Mouse (Mus musculus) kidney, embryonic 15.5 days (tissue): Measurements from ENCODE around the gene Coq5. TPM values are rescaled to one million over a fixed set of nuclear protein-coding genes. Genes with fewer than 3 reads are reported as not detected.

Source experiments
- ATAC-seq: fragments of 200-750 bp; cut with Nextera tagmentation; replicated peaks from 2 replicates; pipeline ENCODE4 v1.8.0; 2017; ENCODE audit warnings: moderate TSS enrichment; ENCODE audit not compliant: low FRiP score
- H3K27ac ChIP-seq: fragments of 300-500 bp; sonication (generic); 2 replicates; pipeline ENCODE4 v1.5.1; 2015; ENCODE audit warnings: mild to moderate bottlenecking, inconsistent platforms
- H3K27me3 ChIP-seq: fragments of 300-500 bp; sonication (generic); 2 replicates; pipeline ENCODE4 v1.6.1; 2015; ENCODE audit warnings: inconsistent platforms
- H3K36me3 ChIP-seq: fragments of 300-500 bp; sonication (generic); 2 replicates; pipeline ENCODE4 v1.6.1; 2015; ENCODE audit warnings: inconsistent platforms
- H3K4me1 ChIP-seq: fragments of 300-500 bp; sonication (generic); 2 replicates; pipeline ENCODE4 v1.6.1; 2015; ENCODE audit warnings: inconsistent platforms
- H3K4me2 ChIP-seq: fragments of 300-500 bp; sonication (generic); 2 replicates; pipeline ENCODE4 v1.6.1; 2015; ENCODE audit warnings: moderate library complexity, mild to moderate bottlenecking, inconsistent platforms
- H3K4me3 ChIP-seq: fragments of 300-500 bp; sonication (generic); replicated peaks from 2 replicates; pipeline ENCODE4 v1.5.1; 2015; ENCODE audit warnings: mild to moderate bottlenecking, inconsistent platforms
- H3K9ac ChIP-seq: fragments of 300-500 bp; sonication (generic); 2 replicates; pipeline ENCODE4 v1.6.1; 2015; ENCODE audit warnings: mild to moderate bottlenecking, inconsistent platforms
- H3K9me3 ChIP-seq: fragments of 300-500 bp; sonication (generic); replicated peaks from 2 replicates; pipeline ENCODE4 v1.6.1; 2016; ENCODE audit warnings: inconsistent platforms
- WGBS: fragments of 180-500 bp; shearing (Covaris S2); methylation state at CpG from one replicate; pipeline ENCODE4 v1.1.7; 2015; ENCODE audit warnings: mixed read lengths; 5-methylcytosine and 5-hydroxymethylcytosine counted together
- polyA plus RNA-seq: library from polyadenylated mRNA; unstranded; fragments of >200 nt; fragmentation: Nextera tagmentation; extraction: Ambion mirVana; gene quantifications from 2 replicates; pipeline ENCODE4 v1.2.1, GENCODE M21; 2015

The Coq5 gene
- polyA plus RNA-seq, 1 experiment from 2014 or later = 51.2 TPM

DNA sequence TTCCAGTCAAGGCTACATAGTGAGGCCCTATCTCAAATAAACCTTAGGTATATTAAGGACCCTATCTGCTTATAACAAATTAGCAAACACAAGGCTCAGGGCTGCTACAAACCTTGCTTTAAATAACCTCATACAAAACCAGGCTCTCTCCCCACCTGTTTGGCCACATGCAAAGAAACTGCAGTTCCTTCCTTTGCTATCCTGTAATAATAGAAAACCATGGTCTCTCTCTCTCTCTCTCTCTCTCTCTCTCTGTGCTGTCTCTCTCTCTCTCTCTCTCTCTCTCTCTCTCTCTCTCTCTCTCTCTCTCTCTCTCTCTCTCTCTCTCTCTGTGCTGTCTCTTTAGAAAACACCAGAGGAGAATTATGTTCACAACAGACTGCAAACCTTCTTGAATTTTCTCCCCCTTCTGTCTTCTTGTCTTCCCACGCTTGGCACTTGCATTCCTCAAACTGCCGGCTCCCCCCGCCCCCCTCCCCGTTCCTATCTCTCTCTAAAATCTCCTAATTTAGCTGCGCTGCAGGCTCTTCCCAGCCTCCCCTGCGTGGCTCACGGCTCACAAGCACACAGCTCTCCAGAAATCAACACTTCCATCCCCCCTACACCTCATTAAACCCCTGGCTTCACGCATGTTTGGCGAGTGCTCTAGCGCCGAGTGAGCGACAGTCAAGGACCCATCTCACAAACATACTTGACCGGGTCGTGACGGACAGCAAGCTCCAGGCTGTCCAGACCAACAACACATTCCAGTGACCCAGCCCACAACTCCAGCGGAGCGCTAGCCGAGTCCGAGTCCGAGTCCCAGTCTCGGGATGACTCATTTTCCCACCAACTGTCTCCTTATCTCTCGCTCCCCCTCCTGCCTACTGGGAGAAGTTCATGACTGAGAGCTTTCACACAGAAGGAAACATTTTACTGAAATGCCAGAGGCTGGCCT, 39.8 kb downstream of the Coq5 start:
- peak overlapping the region; percentile 92 for H3K27ac ChIP-seq
- H3K9ac ChIP-seq = peak overlapping the region; percentile 48
- WGBS = under 1% methylated on average over 22 of the region's 22 CpGs
- peaks cover 35% of the 10 kb centered on the region for H3K4me1 ChIP-seq
- no peaks in the 10 kb centered on the region for H3K36me3 ChIP-seq
- ATAC-seq = peak; percentile 85
- peak overlapping the region; percentile 82 for H3K4me2 ChIP-seq
- no peaks in the 10 kb centered on the region for H3K9me3 ChIP-seq
- H3K4me3 ChIP-seq = peak overlapping the region; percentile 45
- H3K27me3 ChIP-seq = no peaks in the 10 kb centered on the region

DNA sequence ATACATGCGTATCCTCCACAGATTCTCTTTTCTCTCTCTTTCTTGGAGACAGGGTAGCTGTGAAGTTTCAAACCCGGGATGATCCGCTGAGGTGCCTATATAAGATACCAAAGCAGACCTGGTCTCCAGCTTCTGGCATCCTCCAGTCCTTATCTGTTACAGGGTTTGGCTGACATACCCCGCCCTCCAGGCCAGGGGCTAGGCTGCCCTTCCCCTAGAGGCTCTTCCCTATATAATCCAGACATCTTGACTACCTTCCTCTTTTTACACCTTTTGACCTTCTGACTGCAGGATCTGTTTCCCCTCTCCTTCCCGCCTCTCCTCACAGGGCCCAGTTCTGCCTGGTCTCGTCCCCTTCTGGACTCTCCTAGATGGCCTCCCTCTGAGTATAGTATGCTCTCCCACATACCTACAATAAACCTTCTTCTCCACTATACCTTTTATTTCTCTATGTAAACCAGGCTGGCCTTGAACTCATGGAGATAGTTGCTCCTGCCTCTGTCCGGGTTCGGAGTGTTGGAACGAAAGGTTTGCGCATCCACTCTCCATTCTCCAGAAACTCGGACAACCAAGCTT, 46.9 kb downstream of the Coq5 start:
- peak overlapping the region; percentile 98 for H3K9ac ChIP-seq
- peaks cover 18% of the 10 kb centered on the region for H3K36me3 ChIP-seq
- peak; percentile 68 for ATAC-seq
- no peaks in the 10 kb centered on the region for H3K27me3 ChIP-seq
- H3K4me3 ChIP-seq = peak overlapping the region; percentile 96
- 25% methylated on average over 11 of the region's 11 CpGs for WGBS
- no peaks in the 10 kb centered on the region for H3K9me3 ChIP-seq
- H3K4me2 ChIP-seq = peak overlapping the region; percentile 81
- H3K4me1 ChIP-seq = peaks cover 29% of the 10 kb centered on the region
- peak overlapping the region; percentile 94 for H3K27ac ChIP-seq

DNA sequence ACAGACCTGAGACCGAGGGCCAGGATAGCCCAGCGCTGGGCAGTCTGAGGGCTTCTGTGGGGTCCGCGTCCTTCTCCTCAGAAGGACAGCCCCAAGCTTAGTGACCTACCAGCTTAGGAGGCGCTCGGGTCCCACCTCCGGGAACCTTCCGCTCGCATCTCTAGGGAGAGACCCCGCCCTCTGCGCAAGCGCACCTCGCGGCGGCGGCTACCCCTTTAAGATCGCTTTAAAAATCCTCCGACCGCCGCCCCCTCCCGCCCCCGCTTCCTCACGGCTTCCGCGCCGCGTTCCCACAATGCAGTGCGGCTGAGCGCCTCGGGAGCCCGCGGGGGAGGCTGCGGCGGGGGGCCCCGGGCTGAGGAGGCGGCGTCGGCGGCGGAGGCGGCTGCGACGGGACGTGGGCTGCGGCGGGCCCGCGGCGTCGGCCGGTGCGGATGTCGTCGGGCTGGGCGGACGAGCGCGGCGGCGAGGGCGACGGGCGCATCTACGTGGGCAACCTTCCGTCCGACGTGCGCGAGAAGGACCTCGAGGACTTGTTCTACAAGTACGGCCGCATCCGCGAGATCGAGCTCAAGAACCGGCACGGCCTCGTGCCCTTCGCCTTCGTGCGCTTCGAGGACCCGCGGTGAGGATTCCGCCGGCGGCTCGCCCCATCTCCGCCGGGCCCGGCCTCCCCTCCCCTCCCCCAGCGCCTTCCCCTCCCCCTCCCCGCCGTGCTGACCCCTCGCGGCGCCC, 47.6 kb downstream of the Coq5 start, which contains the start of gene Srsf9:
Gene Srsf9, plus strand, starts transcription at position 303 of the 735 bp plus-strand sequence.
- WGBS = under 1% methylated on average over 92 of the region's 97 CpGs

DNA sequence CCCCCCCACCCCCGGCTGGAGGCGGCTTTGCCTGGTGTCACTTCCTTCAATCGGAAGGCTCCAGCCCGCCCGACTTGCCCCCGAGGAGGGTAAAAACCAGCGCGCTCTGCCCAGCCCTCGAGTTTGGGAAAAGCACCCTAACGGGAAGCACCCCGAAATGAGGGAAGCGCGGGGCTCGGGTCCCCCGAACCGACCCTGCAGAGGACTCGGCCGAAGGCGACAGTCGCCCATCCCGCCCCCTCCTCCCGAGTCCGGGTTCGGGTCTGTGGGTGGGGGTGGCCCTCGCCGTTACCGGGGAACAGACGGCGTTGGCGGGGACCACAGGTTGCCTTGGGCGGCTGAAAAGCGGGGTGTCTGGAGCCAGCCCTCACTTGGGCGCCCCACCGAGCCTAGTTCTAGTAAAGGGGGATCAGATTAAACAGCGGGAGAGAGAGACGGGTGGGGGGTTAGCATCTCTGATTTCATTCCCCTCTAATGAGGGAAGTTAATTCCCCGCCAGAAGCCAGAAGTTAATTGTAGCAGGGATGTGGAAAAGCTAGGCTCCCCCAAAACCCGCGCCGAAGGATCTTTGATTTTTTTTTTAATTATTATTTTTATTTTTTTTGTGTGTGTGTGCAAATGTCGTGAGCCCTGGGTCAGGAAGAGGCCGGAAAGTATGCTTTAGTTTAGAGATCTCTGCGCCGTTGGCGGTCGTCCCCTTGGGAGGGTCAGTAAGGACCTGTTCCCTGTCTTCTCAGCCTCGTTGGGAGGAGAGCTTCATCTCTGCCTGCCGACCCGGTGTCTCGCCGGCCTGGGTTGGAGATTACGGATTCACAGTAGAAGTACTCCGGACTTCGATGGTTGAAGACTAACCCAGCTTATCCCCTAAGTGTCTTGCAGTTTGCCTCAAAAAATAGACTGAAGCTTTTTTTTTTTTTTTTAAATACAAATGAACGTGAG, 48.4 kb downstream of the Coq5 start:
- Histone ChIP-seq H3K9me3 (no peaks in the 10 kb centered on the region), H3K4me1 (peaks cover 29% of the 10 kb centered on the region), H3K27me3 (no peaks in the 10 kb centered on the region), H3K4me3 (peak overlapping the region; percentile 96), H3K9ac (peak overlapping the region; percentile 98), H3K4me2 (peak overlapping the region; percentile 81), H3K27ac (peak overlapping the region; percentile 94), H3K36me3 (peaks cover 34% of the 10 kb centered on the region)
- under 1% methylated on average over 53 of the region's 55 CpGs for WGBS
- peak; percentile 20; the same call in 1 of the 2 replicates for ATAC-seq

More for the DNA sequence above, 47.6 kb downstream of the Coq5 start, which contains the start of gene Srsf9:
- Histone ChIP-seq H3K4me2 (peak within 1 kb of the TSS; percentile 81), H3K27me3 (no peaks in the 10 kb centered on the region), H3K4me1 (peaks cover 29% of the 10 kb centered on the region), H3K36me3 (peaks cover 25% of the 10 kb centered on the region), H3K4me3 (peak within 1 kb of the TSS; percentile 96), H3K9me3 (no peaks in the 10 kb centered on the region), H3K27ac (peak within 1 kb of the TSS; percentile 94), H3K9ac (peak within 1 kb of the TSS; percentile 98)
- peak; percentile 93 for ATAC-seq

DNA sequence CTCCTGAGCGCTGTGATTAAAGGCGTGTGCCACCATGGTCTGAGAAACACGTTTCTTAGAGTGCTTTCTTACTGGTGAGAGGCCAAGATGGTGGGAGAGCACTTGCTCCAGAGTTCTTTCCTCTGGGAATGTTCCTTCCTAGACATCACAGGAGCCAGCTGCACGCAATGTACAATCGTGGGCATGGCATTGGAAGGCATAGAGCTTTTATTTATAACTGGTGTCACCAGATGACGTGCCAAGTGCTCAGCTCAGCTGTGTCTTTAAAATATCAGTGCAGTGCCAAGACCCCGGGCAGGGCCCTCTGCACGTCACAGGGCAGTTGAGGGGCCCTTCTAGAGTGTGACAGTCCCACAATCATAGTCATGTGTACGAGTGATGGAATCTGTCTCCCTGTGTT, 51.5 kb downstream of the Coq5 start:
- no peaks in the 10 kb centered on the region for H3K27me3 ChIP-seq
- H3K4me3 ChIP-seq = no peak overlapping the region
- WGBS = 85% methylated on average over 9 of the region's 9 CpGs
- H3K9me3 ChIP-seq = no peaks in the 10 kb centered on the region
- H3K4me2 ChIP-seq = no peak overlapping the region
- no peak overlapping the region for H3K27ac ChIP-seq
- peaks cover 25% of the 10 kb centered on the region for H3K4me1 ChIP-seq
- H3K9ac ChIP-seq = no peak overlapping the region
- H3K36me3 ChIP-seq = peaks cover 64% of the 10 kb centered on the region
- no peak for ATAC-seq

DNA sequence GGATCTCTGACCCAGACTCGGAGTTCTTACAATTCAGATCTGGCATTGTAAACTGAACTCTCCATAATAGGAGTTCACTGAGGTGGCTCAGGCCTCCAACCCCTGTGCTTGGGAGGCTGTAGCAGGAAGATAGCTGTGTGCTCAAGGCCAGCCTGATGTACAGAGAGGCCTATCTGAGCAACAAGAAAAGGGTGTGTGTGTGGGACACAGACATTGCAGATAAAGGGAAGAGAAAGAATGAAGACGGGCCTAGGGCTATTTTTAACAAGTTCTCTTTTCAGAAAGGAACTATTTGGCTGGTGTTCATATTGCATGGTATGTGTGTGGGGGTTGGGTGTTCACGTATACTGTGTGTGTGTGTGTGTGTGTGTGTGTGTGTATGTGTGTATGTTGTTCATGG, 54.2 kb downstream of the Coq5 start:
- no peak; the same call in 1 of the 2 replicates for ATAC-seq
- Histone ChIP-seq H3K4me2 (no peak overlapping the region), H3K27me3 (no peaks in the 10 kb centered on the region), H3K36me3 (peaks cover 79% of the 10 kb centered on the region), H3K9ac (no peak overlapping the region), H3K9me3 (no peaks in the 10 kb centered on the region), H3K4me1 (peaks cover 14% of the 10 kb centered on the region), H3K4me3 (no peak overlapping the region), H3K27ac (no peak overlapping the region)
- 80% methylated on average over 3 of the region's 3 CpGs for WGBS

DNA sequence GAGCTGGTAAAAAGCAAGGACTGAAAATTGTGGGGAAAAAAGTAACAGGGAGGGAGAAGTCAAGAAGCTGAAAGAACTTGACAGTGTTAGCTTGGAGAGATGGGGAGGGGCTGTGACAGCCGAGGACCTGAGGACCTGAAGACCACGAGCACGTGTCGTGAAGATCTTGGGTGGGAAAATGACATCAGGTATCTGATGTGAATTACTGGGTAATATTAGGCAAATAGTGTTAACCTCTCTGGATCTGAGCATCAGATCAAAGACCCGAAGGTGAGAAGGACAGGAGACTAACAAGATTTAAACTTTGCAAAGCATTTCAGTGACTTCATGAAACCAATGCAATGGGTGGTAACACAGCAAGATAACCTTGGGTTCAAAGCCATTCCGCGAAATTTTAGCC, 60.5 kb downstream of the Coq5 start:
- Histone ChIP-seq H3K9ac (peak overlapping the region; percentile 81), H3K27ac (no peak overlapping the region), H3K4me2 (peak overlapping the region; percentile 68), H3K9me3 (no peaks in the 10 kb centered on the region), H3K27me3 (no peaks in the 10 kb centered on the region), H3K4me3 (peak overlapping the region; percentile 76), H3K4me1 (peaks cover 21% of the 10 kb centered on the region), H3K36me3 (peaks cover 52% of the 10 kb centered on the region)
- WGBS = 19% methylated on average over 7 of the region's 7 CpGs
- no peak for ATAC-seq

DNA sequence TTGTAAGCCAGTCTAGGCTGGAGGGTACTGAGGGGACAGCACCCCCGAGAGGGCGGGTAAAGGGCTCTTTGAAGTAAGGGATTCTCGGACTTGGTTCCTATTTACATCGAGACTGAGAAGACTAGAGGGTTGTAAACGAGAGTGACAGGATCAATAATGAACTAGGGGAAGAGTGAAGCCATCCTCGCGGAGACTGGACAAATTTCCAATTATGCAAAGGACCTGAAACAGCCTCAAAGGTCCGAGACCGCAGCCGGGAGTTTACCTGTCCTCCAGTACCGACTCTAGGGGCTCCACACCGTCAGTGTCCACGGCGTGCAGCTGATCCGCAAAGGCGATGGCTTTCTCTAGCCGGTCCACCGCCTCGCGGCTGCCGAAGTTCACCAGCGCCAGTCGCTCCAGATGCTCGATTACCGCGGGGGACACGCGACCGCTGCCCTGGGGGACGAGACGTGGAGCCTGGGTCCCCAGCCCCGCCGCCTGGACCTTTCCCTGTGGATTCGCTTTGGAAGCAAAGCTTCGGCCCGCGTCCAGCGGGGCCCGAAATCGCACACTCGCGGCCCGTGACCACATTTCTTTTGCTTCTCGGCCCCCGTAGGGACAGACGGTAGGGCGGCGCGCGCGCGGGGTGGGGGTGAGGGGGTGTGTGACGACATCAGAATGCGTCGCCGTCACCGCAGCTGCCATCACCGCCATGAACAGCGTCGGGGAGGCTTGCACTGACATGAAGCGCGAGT, 61.3 kb downstream of the Coq5 start, which contains the start of the genes Gatc and Triap1:
Gene Gatc, minus strand, starts transcription at position 602 of the 737 bp plus-strand sequence.
Gene Triap1, plus strand, starts transcription at position 649 of the 737 bp plus-strand sequence.
- Histone ChIP-seq H3K27me3 (no peaks in the 10 kb centered on the region), H3K4me2 (peak within 1 kb of the TSS; percentile 68), H3K4me1 (peaks cover 21% of the 10 kb centered on the region), H3K4me3 (peak within 1 kb of the TSS; percentile 76), H3K36me3 (peaks cover 52% of the 10 kb centered on the region), H3K9me3 (no peaks in the 10 kb centered on the region), H3K9ac (peak within 1 kb of the TSS; percentile 81), H3K27ac (peak within 1 kb of the TSS; percentile 88)
- WGBS = under 1% methylated on average over 62 of the region's 62 CpGs
- peak; percentile 95 for ATAC-seq

DNA sequence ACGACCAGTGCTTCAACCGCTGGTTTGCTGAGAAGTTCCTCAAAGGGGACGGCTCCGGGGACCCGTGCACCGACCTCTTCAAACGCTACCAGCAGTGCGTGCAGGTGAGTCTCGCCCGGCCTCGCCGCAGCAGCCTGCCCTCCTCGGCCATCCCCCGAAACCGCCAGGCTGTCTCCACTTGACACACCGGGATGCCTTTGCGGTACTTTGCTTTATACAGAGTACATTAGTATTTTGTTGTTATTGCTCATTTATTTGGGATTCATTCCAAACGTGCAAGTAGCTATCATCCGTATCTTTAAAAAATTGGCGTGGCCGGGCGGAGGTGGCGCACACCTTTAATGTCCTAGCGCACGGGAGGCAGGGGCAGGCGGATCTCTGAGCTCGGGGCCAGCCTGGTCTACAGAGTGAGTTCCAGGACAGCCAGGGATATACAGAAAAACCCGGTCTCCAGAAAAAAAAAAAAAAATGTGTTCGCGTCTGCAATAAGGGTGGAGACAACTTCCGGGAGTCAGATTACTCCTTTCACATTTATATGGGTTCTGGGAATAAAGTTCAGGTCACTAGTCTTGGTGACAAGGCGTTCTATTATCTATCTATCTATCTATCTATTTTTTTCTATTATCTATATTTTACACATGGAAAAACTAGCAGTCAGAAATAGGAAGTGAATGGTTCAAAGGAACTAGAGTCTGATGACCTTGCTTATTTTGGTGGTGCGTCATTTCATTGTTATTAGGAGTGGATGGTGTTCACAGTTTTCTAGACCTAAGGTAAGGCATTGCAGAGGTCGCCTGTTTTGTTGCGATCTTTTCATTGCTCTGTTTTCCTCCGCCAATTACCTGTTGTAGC, 62.1 kb downstream of the Coq5 start:
- H3K27ac ChIP-seq = 0 out of 2 replicates have a peak overlapping the region, but pooled peaks have one; percentile 88
- H3K4me2 ChIP-seq = peak overlapping the region; percentile 68
- peak; percentile 74; the same call in 1 of the 2 replicates for ATAC-seq
- peak overlapping the region; percentile 76 for H3K4me3 ChIP-seq
- H3K27me3 ChIP-seq = no peaks in the 10 kb centered on the region
- H3K36me3 ChIP-seq = peaks cover 51% of the 10 kb centered on the region
- peaks cover 22% of the 10 kb centered on the region for H3K4me1 ChIP-seq
- WGBS = 11% methylated on average over 36 of the region's 36 CpGs
- no peaks in the 10 kb centered on the region for H3K9me3 ChIP-seq
- H3K9ac ChIP-seq = peak overlapping the region; percentile 81
